Mouse (Mus musculus) layer of hippocampus, adult 9-10 months (tissue): ENCODE data around the gene Gpr150.

Experiments used
- DNase-seq: peaks from one replicate; pipeline ENCODE4 v3.0.0; 2022; ENCODE audit warnings: low spot score

The Gpr150 gene

GRCm38 (mm10) chr13:76056896-76057266 lies at the start of gene Gpr150:
Gpr150 (minus strand) TSS chr13:76056996.
- no peak for DNase-seq

- DNase-seq: no peak
Measured at GRCm38 (mm10) chr13:76101989-76102388, 45.2 kb upstream of the Gpr150 start.

GRCm38 (mm10) chr13:76098493-76099303 lies 41.9 kb upstream of the Gpr150 start, which contains the start of the genes Arsk and Ttc37:
Arsk (minus strand) TSS chr13:76098660.
Ttc37 (plus strand) TSS chr13:76098734.
- peak; percentile 94 for DNase-seq

GRCm38 (mm10) chr13:76098116-76098492 lies 41.3 kb upstream of the Gpr150 start:
- no peak for DNase-seq

GRCm38 (mm10) chr13:76074323-76074722 lies 17.5 kb upstream of the Gpr150 start:
- DNase-seq: no peak

GRCm38 (mm10) chr13:76064363-76064945 lies 7.7 kb upstream of the Gpr150 start:
- no peak for DNase-seq

GRCm38 (mm10) chr13:76063548-76063947 lies 6.8 kb upstream of the Gpr150 start:
- DNase-seq: no peak

- DNase-seq: no peak
Measured at GRCm38 (mm10) chr13:76062569-76062968, 5.8 kb upstream of the Gpr150 start.

GRCm38 (mm10) chr13:76062126-76062525 lies 5.3 kb upstream of the Gpr150 start:
- no peak for DNase-seq

- no peak for DNase-seq
Measured at GRCm38 (mm10) chr13:76059591-76059990, 2.8 kb upstream of the Gpr150 start.

- DNase-seq: no peak
Measured at GRCm38 (mm10) chr13:76057267-76058069, 672 bp upstream of the Gpr150 start.

GRCm38 (mm10) chr13:76056261-76056724 lies 503 bp downstream of the Gpr150 start:
- no peak for DNase-seq

- DNase-seq: no peak
Measured at GRCm38 (mm10) chr13:76055391-76056232, 1.2 kb downstream of the Gpr150 start.

- no peak for DNase-seq
Measured at GRCm38 (mm10) chr13:76044971-76045370, 11.8 kb downstream of the Gpr150 start.

GRCm38 (mm10) chr13:76042455-76042854 lies 14.3 kb downstream of the Gpr150 start:
- DNase-seq: no peak

GRCm38 (mm10) chr13:76024588-76024987 lies 32.2 kb downstream of the Gpr150 start:
- DNase-seq: no peak

GRCm38 (mm10) chr13:76021782-76022181 lies 35.0 kb downstream of the Gpr150 start:
- no peak for DNase-seq

GRCm38 (mm10) chr13:76018844-76019400 lies 37.9 kb downstream of the Gpr150 start:
- DNase-seq: no peak

GRCm38 (mm10) chr13:76017974-76018843 lies 38.6 kb downstream of the Gpr150 start, which contains the start of gene Rfesd:
Rfesd (minus strand) TSS chr13:76018719.
- DNase-seq: peak; percentile 93

- DNase-seq: no peak
Measured at GRCm38 (mm10) chr13:76017465-76017864, 39.3 kb downstream of the Gpr150 start.
